Comparison of ENCODE assay signal across 8 mouse cellular contexts in genomic region chr5:143048232-143049012, GRCm38 (mm10).
DNase-seq lines count a peak whose midpoint lies in the region; ATAC-seq and TF ChIP-seq lines count a peak whose summit lies in the region.

No protein-coding gene starts in this region.

- no peaks in the 10 kb centered on the region for H3K9me3 ChIP-seq in heart, embryonic 14.5 days (ENCODE audit: control insufficient read depth, low read length)
- no peaks in the 10 kb centered on the region for H3K9me3 ChIP-seq in forebrain, postnatal 0 days (ENCODE audit: low read length)

- peak overlapping the region; percentile 27 for H3K9ac ChIP-seq in heart, embryonic 14.5 days (ENCODE audit: low read length)
- no peak overlapping the region for H3K9ac ChIP-seq in forebrain, postnatal 0 days

- DNase-seq in heart, postnatal 10 days: no peak
- DNase-seq in Muller cell, postnatal 12 days (ENCODE audit: inconsistent ontology term): peak; percentile 91
- DNase-seq in forebrain, postnatal 0 days: peak; percentile 61
- DNase-seq in gastrocnemius, postnatal 25 days: no peak
- DNase-seq in left cerebral cortex, postnatal 4 days: no peak
- DNase-seq in cerebellum, adult 9-10 months: no peak

- H3K4me1 ChIP-seq in heart, embryonic 14.5 days (ENCODE audit: control insufficient read depth in 2 of 2, insufficient read depth in 2 of 2, low read length in 2 of 2): peaks cover 17 to 63% of the 10 kb centered on the region in 2 experiments
- H3K4me1 ChIP-seq in forebrain, postnatal 0 days (ENCODE audit: insufficient read depth): no peaks in the 10 kb centered on the region

- no peak for TF ChIP-seq CTCF in forebrain, postnatal 0 days (IDR thresholded peaks at IDR 0.05; ENCODE audit: low read depth)

- H3K36me3 ChIP-seq in heart, embryonic 14.5 days (ENCODE audit: control insufficient read depth, insufficient read depth, low read length): peaks cover 10% of the 10 kb centered on the region
- H3K36me3 ChIP-seq in forebrain, postnatal 0 days (ENCODE audit: insufficient read depth): 0 out of 2 replicates have a peak, but pooled peaks cover 3% of the 10 kb centered on the region
- no peaks in the 10 kb centered on the region; the same call in 1 of the 2 replicates for H3K36me3 ChIP-seq in macrophage (ENCODE audit: inconsistent target)

- ATAC-seq in heart, embryonic 14.5 days (ENCODE audit: insufficient number of reproducible peaks, insufficient read depth, low FRiP score, low read depth): no peak
- ATAC-seq in forebrain, postnatal 0 days: peak; percentile 87

- H3K4me3 ChIP-seq in heart, embryonic 14.5 days (ENCODE audit: control insufficient read depth in 1 of 2, insufficient read depth in 1 of 2, low read depth in 1 of 2, low read length in 2 of 2): no peak overlapping the region
- H3K4me3 ChIP-seq in forebrain, postnatal 0 days (ENCODE audit: low read depth, low read length): no peak overlapping the region
- no peak overlapping the region for H3K4me3 ChIP-seq in macrophage (ENCODE audit: inconsistent target)

- H3K4me2 ChIP-seq in heart, embryonic 14.5 days (ENCODE audit: low read length): no peak overlapping the region
- H3K4me2 ChIP-seq in forebrain, postnatal 0 days (ENCODE audit: low read depth): no peak overlapping the region

- H3K27ac ChIP-seq in heart, embryonic 14.5 days (replicated peaks in 1 of 2; ENCODE audit: control insufficient read depth in 1 of 2, insufficient read depth in 1 of 2, low read depth in 2 of 2, low read length in 2 of 2): peak overlapping the region; percentile 62 to 76
- peak overlapping the region; percentile 66 for H3K27ac ChIP-seq in forebrain, postnatal 0 days (ENCODE audit: low read depth, low read length)
- H3K27ac ChIP-seq in macrophage: peak overlapping the region; percentile 82

- peaks cover 7% of the 10 kb centered on the region; the same call in 1 of the 2 replicates for H3K79me2 ChIP-seq in macrophage (ENCODE audit: inconsistent target)

- H3K27me3 ChIP-seq in heart, embryonic 14.5 days (ENCODE audit: control insufficient read depth, insufficient read depth, low read length): no peaks in the 10 kb centered on the region
- no peaks in the 10 kb centered on the region for H3K27me3 ChIP-seq in forebrain, postnatal 0 days (ENCODE audit: insufficient read depth, low read length)

- intact Hi-C loops in heart, postnatal 10 days (cut with DNase I): no loop called here
- intact Hi-C loops in left cerebral cortex, postnatal 4 days (cut with DNase I): no loop called here

Comparison
In these comparisons a context has a peak if more than half of its experiments do, and no peak if none do; other contexts are left out.
1. DNase-seq: peak in Muller cell, postnatal 12 days (single experiment) and forebrain, postnatal 0 days (single experiment); none in heart, postnatal 10 days (0 of 2), gastrocnemius, postnatal 25 days (single experiment), left cerebral cortex, postnatal 4 days (single experiment) and cerebellum, adult 9-10 months (single experiment).
2. Peak in every context shown above with its lines, with median percentiles within 50 percentile points of each other: H3K27ac ChIP-seq.